ENCODE assay signal across 9 mouse cellular contexts in genomic region chr9:111690484-111690855, GRCm38 (mm10). TPM values are rescaled to one million over a fixed set of nuclear protein-coding genes. Genes with fewer than 3 reads are reported as not detected.
DNase-seq lines count a peak whose midpoint lies in the region; ATAC-seq and TF ChIP-seq lines count a peak whose summit lies in the region.
"Had no signal": no experiment of that assay in that cellular context is flagged by ENCODE, and none has a peak within 500 bp of the region (broad histone marks: within the 10 kb centered on the region; RNA-seq: fewer than 3 reads in every experiment).

No protein-coding gene starts in this region.

- peaks cover 5% of the 10 kb centered on the region for H3K27me3 ChIP-seq in heart, adult 2 months (ENCODE audit: control insufficient read depth, insufficient read depth, low read length)
- H3K27me3 ChIP-seq in hindbrain, embryonic 12.5 days, result peaks cover 33% of the 10 kb centered on the region
- H3K27me3 ChIP-seq in midbrain, embryonic 10.5 days (ENCODE audit: low read depth, poor library complexity, severe bottlenecking), result peaks cover 42% of the 10 kb centered on the region

- no peaks in the 10 kb centered on the region for H3K79me2 ChIP-seq in heart, adult 2 months (replicated peaks; ENCODE audit: control insufficient read depth, insufficient read depth, low read length)

- 0 out of 2 replicates have a peak, but pooled peaks have one; percentile 29 for ATAC-seq in hindbrain, embryonic 12.5 days (ENCODE audit: low FRiP score)

- no peak for TF ChIP-seq EP300 in heart, adult 2 months (IDR thresholded peaks at IDR 0.05; ENCODE audit: insufficient read depth, low read depth, low read length)

- intact Hi-C loops in heart, adult 2 months (cut with DNase I), result no loop called here
- intact Hi-C loops in heart, postnatal 14 days (cut with DNase I), result no loop called here

- H3K27ac ChIP-seq in heart, adult 2 months, result no peak overlapping the region
- H3K27ac ChIP-seq in hindbrain, embryonic 12.5 days, result no peak overlapping the region
- H3K27ac ChIP-seq in midbrain, embryonic 10.5 days (replicated peaks), result peak overlapping the region; percentile 69

- no peak overlapping the region for H3K9ac ChIP-seq in heart, adult 2 months (ENCODE audit: low read depth, low read length)
- H3K9ac ChIP-seq in hindbrain, embryonic 12.5 days, result peak overlapping the region; percentile 60; the same call in 1 of the 2 replicates

- H3K36me3 ChIP-seq in heart, adult 2 months (ENCODE audit: control insufficient read depth, insufficient read depth, low read length), result no peaks in the 10 kb centered on the region
- H3K36me3 ChIP-seq in hindbrain, embryonic 12.5 days, result no peaks in the 10 kb centered on the region
- no peaks in the 10 kb centered on the region for H3K36me3 ChIP-seq in midbrain, embryonic 10.5 days

- TF ChIP-seq POLR2A in heart, adult 2 months (IDR thresholded peaks at IDR 0.05; ENCODE audit: insufficient read depth, low read depth, low read length), result no peak

- H3K4me1 ChIP-seq in heart, adult 2 months (ENCODE audit: control insufficient read depth, insufficient read depth, low read length), result no peaks in the 10 kb centered on the region
- H3K4me1 ChIP-seq in hindbrain, embryonic 12.5 days, result peaks cover 6% of the 10 kb centered on the region
- peaks cover 12% of the 10 kb centered on the region for H3K4me1 ChIP-seq in midbrain, embryonic 10.5 days

- H3K4me3 ChIP-seq in heart, adult 2 months, result peak overlapping the region; percentile 27
- H3K4me3 ChIP-seq in hindbrain, embryonic 12.5 days, result peak overlapping the region; percentile 58
- H3K4me3 ChIP-seq in midbrain, embryonic 10.5 days, result peak overlapping the region; percentile 72

- TF ChIP-seq CTCF in heart, adult 2 months (IDR thresholded peaks at IDR 0.05), result no peak

- WGBS in heart, adult 2 months, result 15% methylated on average over 6 of the region's 6 CpGs
- 17% methylated on average over 6 of the region's 6 CpGs for WGBS in hindbrain, embryonic 12.5 days
- 17% methylated on average over 6 of the region's 6 CpGs for WGBS in midbrain, embryonic 10.5 days

- DNase-seq in heart, adult 2 months, result no peak
- no peak for DNase-seq in heart, postnatal 14 days
- peak; percentile 6 for DNase-seq in ES-CJ7 (ENCODE audit: low read depth, low spot score)
- DNase-seq in midbrain, embryonic 10.5 days (ENCODE audit: low spot score), result no peak
- DNase-seq in cerebellum, adult 11-12 months, result no peak
- no peak for DNase-seq in adrenal gland, adult 18-20 months (ENCODE audit: low spot score in 2 of 2)
- no peak for DNase-seq in left cerebral cortex, adult 11 months (ENCODE audit: low spot score)

- peak overlapping the region; percentile 96 for H3K4me2 ChIP-seq in hindbrain, embryonic 12.5 days (replicated peaks)

- no peaks in the 10 kb centered on the region for H3K9me3 ChIP-seq in hindbrain, embryonic 12.5 days (replicated peaks)
- no peaks in the 10 kb centered on the region for H3K9me3 ChIP-seq in midbrain, embryonic 10.5 days (replicated peaks)

RNA-seq across cellular contexts. Expression of gene Stac, which starts 0.3 kb away (rescaled TPM):
- under 1 TPM; 0.16 to 0.64 TPM for total RNA-seq in heart, adult 2 months (2021)
- 0.35 and 0.43 TPM in 2 replicates for polyA plus RNA-seq in heart, adult 2 months (2012; rRNA removed)
- under 1 TPM; 0.49 to 0.55 TPM for total RNA-seq in heart, postnatal 14 days (2021)
- 1.4 and 1.6 TPM in 2 replicates for polyA plus RNA-seq in hindbrain, embryonic 12.5 days (2016; fragmentation: Nextera tagmentation; extraction: Ambion mirVana)
- 0.27 and 0.34 TPM in 2 replicates for polyA plus RNA-seq in midbrain, embryonic 10.5 days (2016; fragmentation: Nextera tagmentation; extraction: Ambion mirVana)
- total RNA-seq in adrenal gland, adult 18-20 months (2021), result 1 to 10 TPM; 4.5 to 5.2 TPM
- total RNA-seq: megakaryocyte-erythroid progenitor cell, adult 5-6 weeks had no signal
